Mouse (Mus musculus): Measurements from ENCODE around the gene Tmem213. TPM values are rescaled to one million over a fixed set of nuclear protein-coding genes. Genes with fewer than 3 reads are reported as not detected.

Gene Tmem213
- polyA plus RNA-seq (2012; rRNA removed): 1.5 and 2.6 TPM in 2 replicates

DNA sequence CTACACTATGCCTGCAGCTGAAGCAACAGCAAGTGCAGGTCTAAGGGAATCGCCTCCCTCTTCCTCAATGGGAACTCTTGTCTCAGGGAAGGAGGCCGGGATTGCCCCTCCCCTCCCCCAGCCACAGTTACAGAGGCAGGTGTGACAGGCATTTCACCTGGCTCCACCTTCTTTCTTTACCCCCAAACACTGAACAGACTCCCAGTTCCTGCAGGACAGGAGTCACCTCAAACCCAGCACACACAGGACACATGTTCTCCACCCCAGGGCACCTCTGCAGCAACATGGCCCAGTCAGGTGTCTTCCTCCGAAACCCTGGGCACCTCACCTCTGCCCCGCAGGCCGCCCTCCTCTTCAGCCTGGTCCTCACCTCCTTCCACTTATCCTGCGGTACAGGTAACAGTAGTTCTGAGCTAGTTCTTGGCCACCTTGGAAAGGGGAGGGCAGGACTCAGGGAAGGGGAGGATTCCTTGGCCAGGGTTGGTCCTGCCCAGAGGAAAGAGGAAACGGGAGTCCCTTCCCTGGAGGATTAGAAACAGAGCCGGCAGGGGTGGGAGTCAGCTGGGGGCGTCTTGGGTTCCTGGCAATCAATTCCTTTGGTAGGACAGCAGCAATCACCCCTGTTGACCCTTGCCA lies at the start of gene Tmem213:
Tmem213 (plus strand) TSS at position 96 of the 636 bp plus-strand sequence.
- DNase-seq (ENCODE audit: low read depth): no peak

DNA sequence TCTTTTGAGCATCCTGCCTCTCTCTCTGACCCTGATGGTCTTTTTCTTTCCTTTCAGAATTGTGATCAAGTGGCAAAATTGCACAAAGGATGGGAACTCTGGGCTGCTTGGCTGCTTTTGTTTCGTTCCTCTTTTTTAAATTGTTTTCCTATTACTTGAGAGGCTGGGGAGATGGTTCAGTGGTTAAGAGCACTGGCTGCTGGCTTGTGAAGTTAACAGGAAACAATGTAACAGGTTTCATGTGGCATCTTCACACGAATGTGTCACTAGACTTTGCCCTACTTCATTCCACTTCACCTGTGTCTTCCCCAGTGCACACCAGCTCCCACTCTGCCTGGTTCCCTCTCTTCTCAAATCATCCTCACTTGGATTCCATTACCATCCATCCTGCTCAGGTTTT lies 44.4 kb upstream of the Tmem213 start:
- DNase-seq (ENCODE audit: low read depth): no peak

DNA sequence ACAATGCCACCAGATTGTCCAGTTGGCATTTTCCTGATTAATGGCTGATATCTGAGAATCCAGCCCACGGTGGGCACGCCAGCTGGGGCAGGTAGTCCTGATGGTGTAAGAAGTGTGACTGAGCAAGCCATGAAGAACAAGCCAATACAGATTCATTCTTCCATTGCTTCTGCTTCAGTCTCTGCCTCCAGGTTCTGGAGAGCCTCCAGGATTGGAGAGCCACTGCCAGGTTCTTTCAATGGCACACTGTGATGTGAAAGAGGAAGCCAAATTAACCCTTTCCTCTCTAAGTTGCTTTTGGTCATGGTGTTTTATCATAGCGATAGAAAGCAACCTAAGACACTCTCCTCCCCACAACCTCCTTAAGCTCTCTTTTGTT lies 43.9 kb upstream of the Tmem213 start:
- peak; percentile 61 for DNase-seq (ENCODE audit: low read depth)

DNA sequence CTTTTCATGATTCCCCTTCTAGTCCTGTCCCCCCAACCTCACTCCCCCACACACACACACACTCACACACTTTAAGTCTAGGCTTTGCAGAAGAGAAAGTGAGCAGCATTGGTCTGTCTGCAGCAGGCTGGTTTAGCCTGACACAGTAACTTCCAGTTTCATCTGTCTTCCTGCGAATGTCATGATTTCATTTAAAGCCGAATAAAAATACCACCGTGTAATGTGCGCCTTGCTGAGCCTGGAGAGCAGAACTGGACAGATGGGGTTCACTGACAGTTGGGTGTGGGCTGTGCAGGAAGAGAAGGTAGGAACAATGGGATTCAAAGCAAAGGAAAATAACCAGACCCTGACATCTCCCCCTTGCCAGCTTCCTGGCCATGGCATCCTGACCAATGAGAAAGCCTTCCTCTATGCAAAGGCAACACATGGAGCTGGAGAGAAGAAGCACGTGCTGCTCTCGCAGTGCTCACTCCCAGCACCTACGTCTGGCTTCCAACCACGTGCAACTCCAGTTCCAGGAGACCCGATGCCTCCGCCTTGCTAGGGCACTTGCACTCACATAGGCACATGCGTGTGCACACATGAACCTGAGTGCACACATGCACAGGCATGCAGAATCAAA lies 43.4 kb upstream of the Tmem213 start:
- no peak for DNase-seq (ENCODE audit: low read depth)

DNA sequence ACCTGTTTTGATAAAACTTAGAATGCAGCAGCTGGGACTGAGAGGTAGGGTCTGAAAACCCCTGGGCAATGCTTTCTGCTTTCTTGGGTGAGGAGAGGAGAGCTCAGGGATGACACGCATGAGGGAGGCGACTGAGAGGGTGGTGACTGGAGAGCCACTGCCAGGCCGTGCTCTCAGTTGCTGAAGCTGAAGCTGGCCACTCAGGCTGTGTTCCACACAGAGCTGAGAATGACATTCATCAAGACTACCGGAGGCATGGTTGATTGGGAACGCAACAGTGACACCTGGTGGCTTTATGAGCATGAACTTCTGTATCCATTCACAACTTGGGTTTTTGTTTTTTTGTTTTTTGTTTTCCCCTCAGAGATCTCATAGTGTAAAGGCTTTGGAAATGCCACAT lies 42.8 kb upstream of the Tmem213 start:
- DNase-seq (ENCODE audit: low read depth): no peak

DNA sequence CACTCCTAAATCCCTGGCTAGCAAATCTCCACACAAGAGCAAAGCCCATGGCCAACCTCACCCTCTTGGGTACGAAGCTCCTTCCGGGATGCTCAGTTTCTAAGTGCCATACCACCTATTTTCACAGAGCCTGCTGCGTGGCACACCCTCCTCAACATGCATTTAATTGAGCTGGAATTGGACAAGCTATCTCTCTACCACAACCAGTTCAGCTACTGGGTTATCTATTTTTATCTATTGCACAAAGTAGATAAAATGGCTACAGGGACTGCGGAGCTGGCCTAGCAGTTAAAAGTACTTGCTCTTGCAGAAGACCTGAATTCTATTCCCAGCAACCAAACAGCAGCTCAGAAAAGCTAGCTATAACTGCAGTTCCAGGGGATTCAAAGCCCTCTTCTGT lies 37.8 kb upstream of the Tmem213 start:
- no peak for DNase-seq (ENCODE audit: low read depth)

DNA sequence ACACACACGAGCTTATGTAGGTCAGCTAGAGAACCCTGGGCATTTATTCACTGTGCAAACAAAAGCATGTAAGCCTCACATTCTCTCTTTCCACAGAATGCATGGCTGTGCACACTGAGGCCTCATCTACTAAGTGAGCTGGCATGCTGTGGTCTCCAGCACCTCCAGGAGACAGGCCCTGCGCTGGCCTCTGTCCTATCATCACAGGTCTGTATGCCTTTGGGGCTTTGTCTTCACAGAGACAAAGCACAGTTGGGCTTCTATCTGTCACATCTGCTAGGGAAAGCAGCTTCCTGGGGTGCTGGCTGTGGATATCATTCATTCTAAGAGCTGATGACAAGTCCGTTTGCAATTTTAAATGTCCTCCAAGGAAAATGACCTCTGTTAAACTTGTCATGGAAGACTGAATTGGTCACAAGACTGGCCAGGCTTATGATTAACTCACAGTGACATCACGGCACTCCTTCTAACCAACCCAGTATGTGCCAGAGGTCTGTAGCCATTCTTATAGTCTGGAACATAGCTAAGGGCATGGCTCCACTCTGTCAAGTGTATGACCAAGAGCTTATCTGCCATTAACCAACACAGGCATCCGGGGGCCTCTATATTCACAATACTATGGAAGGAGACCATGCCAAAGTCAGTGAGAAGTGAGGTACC lies 36.8 kb upstream of the Tmem213 start:
- no peak for DNase-seq (ENCODE audit: low read depth)

DNA sequence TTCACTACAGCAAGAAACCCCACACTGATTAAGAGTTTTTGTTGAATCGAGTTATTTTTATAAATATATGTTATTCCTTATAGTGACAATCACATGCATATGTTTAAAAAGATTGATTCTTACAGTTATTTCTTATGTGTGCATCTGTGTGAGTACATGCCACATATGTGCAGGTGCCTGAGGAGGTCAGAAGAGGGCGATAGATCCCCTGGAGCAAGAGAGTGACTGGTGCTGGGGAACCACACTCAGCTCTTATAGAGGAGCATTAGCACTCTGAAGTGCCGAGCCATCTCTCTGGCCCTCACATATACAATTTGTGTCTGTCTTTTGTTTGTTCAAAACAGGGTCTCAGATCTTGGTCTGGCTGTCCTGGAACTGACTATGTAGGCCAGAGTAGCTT lies 35.5 kb upstream of the Tmem213 start:
- DNase-seq (ENCODE audit: low read depth): no peak

DNA sequence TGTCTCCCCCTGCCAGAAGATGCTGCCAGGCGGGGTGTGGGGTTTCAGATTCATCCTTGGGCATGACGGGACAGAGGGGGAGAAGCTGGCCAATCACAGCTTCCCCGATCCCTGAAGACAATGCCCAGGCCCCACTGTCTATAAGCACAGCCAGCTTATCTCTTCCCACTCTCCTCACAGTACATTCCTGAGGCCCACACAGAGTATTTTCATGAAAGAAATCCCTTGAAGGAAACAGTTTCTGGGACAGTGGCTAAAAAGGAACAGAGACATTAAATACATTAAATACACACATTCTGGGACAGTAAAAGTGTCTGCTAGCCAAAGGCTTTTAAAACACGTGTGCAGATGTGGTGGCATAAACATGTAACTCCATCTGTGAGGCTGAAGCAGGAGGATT lies 28.7 kb upstream of the Tmem213 start:
- no peak for DNase-seq (ENCODE audit: low read depth)

DNA sequence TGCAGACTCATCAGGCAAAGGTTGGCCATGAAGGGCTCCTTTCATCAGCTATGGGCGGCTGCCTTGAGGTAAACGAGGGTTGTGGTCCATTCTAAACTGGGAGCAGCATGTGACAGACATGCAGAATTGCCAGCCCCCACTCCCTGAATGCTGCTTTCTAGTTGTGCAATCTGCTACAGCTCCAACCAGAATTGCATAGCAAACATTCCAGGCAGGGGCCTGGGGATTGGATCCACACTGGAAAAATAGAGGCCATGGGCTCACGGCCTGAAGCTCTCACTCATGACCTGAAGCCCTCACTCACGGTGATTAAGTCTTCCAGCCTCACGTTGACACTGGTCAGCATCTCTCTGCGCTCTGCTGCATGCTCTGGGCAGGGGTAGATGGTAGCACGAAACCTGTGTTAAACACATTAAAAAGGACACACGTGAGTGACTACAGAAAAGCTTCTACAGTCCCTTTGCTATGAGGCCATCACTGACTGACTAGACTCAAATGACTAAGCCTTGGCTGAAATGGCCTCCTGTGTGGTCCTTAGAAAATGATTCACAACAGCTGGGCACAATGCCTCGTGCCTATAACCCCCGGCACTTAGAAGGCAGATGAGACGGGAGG lies 27.2 kb upstream of the Tmem213 start:
- DNase-seq (ENCODE audit: low read depth): no peak

DNA sequence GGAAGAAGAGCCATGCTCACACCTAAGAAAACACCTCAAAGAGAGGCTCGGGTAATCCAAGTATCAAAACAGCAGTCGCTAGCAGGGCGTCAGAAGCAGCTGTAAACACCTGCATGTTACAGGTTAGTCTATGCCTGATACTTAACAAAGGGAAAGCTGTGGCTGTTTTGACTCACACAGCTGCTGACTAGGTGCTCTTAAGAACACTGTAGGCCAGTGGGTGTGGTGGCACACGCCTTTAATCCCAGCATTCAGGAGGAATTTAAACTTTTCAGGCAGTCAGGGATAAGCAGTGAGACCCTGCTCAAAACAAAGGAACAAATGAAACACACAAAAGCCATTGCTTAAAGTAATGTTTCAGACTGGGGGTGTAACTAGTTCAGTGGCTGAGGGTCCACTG lies 25.9 kb upstream of the Tmem213 start:
- DNase-seq (ENCODE audit: low read depth): no peak

DNA sequence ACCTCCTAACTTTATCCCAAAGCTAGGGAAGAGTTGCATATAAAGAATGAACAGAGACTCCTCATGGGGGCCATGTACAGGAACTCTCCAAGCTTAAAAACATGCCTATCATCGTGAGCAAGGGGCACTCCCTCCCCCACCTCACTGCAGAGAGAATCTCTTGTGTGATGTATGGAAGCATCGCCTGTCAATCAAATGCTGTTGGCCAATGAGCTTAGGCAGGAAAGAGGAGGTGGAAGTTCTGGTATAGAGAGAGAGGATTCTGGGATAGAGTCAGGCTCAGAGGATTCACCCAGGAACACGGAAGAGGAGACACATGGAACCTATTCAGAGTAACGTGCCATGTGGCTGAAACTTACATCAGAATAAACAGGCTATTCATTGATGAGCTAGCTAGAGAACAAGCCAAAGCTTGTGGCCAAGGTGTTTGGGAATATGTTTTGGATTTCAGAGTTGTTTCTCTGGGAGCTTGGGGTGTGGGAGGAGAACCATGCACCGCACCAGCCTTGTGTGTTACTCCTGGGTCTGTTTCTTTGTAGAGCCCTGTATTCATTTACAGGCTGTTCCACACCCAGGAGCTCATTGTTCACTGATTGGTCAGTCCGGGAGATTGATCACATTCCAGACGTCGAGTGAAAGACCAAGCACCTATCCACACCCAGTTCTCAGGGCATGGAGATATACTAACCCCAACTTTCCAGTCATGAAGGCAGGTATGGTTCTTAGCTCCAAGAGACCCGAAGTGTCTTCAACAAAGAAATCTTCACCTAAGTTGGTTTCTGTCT lies 21.6 kb upstream of the Tmem213 start:
- no peak for DNase-seq (ENCODE audit: low read depth)

DNA sequence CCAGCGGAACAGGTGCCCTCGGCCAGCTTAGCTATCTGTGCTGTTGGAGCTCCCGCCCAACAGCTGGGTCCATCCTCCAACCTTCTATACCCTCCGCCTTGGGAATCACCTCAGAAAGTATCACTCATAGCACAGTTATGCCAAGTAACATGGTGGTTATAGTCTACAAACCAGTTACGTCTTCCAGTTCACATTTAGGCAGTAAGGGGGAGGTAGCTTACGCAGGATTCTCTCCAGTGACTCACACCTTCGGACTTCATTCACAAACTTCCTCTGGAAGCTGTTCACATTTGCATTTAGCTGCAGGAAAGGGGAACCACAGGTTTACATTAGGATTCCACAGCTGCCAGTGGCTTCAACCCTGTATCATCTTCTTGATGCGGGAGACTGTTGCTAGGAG lies 16.5 kb upstream of the Tmem213 start:
- DNase-seq (ENCODE audit: low read depth): no peak

DNA sequence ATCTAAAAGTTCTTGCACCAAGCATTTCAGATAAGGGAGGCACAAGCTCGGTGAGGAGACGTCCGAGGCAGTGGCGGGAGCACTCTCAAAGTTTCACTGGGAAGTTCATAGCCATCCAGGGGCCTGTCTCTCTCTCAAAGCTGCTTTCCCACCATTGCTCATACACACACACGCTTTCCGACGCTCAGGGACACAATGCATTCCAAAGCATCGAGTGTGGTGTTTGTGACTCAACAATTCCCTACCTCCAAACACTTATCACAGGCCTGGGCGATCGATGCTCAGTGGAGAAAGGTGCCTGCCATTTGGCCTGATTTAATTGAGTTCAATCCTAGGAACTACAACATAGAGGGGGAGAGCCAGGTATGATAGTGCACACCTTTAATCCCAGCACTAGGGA lies 14.4 kb upstream of the Tmem213 start:
- no peak for DNase-seq (ENCODE audit: low read depth)

DNA sequence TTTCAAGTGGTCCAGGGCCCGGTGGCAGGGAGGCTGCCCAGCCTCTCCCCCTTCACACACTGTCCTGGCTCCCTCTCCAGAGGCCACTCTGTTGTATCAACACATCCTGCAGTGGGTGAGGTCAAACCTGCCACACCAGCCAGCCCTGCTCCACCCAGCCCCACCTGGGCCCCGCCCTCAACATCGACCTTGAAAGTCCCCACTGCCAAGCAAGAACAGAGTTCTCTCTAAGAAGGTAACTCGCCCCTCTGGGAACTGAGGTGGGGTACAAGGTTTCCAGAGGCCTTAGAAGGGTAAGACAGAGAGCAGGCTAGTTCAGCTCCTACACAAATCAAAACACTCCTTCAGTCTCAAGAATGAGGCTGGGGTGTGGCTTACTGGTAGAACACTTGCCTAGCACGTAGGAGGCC lies 12.1 kb upstream of the Tmem213 start:
- peak; percentile 58 for DNase-seq (ENCODE audit: low read depth)

DNA sequence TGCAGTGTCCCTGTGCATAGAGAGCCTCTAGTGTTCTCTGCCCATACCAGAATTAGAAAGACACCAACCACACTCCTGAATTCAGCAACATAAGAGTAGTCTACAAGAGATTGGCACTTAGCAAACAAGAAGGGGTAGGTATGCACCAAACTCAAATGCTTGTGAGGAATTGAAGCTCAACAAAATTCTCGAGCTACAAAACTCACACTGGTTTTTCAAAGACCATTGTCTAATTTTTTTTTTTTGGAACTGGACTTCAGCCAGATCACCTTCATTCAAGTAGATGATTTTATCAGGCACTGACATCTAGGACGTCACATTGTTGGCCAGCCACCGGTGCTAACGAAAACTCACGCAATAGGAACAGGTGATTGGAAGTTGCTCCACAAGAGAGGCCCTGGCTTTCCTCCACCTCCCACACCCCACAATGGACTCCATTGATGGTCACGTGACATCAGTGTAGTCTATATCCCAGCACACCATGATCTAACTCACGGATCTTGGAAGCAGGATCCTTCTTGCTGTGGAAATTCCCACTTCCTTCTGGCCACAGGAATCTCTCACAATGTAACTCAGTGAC lies 6.7 kb upstream of the Tmem213 start:
- peak; percentile 51 for DNase-seq (ENCODE audit: low read depth)

DNA sequence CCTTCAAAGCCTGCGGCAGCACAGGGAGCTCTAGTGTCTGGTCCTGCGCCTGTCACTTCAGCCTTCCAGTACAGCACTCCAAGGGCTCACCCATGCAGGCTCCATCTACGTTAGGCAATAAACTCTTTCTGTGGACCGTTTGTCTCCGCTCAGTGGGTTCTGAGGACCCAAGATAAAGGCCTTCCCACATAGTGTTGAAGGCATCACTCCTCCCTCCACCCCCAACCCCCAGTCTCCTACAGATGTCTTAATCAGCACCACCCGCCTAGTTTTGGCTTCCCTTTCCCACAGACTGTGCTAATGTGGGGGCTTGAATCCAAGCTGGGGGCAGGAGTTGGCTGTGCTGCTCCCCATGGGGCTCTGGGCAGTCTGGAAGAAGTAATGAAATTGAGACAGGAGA lies 5.3 kb upstream of the Tmem213 start:
- DNase-seq (ENCODE audit: low read depth): no peak

DNA sequence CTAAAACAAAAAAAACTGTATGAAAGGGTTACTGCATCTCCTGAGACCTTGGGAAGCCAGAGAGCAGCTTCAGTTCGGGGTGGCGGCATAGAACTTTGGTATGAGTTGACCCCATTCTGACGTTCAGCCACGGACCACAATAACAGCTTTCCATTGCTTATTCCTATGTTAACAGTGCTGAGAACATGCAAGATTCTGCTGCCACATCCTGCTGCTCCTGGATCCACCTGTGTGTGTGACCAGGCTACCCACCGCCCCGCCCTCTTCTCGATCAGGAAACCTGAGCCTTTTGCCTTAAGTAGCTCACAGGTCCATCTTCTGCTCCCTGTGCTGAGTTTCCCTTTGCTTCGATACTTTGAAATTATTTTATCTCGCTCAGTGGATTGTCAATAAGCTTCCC lies 3.1 kb upstream of the Tmem213 start:
- DNase-seq (ENCODE audit: low read depth): no peak

DNA sequence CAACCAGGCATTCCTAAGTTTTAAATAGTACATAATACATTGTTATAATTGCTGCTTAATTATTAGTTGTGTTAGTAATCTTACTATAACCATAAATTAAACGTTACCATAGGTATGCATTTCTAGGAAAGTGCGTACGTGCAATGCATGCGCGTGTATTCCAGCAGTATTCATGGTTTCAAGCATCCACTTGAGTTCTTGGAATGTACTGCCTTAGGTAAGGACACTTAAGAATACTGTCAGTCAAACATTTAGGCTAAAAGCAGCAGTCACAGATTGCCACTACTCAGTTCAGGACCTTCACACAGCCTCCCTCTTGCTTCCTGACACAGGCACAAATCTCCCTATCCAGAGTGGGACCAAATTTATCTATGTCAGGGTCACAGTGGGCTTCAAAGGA lies 606 bp upstream of the Tmem213 start:
- DNase-seq (ENCODE audit: low read depth): no peak

DNA sequence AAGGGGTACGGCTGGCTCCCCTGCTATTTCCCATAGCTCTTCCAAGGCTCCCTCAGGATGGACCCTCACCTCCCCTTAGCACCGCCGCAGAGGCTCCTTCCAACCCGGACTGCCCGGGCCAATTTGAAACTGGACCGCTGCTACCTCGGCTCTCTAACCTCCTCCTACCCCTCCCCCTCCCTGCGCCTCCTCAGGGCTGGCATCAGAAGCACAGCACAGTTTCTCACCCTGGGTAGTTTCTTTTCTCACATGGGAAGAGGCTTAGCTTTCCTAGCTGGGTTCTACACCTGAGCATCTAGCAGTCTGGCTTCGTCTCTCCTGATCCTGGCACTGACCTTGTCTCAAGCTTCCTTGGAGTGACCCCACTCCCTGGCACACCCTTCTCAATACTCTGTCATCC lies 816 bp downstream of the Tmem213 start:
- DNase-seq (ENCODE audit: low read depth): no peak

DNA sequence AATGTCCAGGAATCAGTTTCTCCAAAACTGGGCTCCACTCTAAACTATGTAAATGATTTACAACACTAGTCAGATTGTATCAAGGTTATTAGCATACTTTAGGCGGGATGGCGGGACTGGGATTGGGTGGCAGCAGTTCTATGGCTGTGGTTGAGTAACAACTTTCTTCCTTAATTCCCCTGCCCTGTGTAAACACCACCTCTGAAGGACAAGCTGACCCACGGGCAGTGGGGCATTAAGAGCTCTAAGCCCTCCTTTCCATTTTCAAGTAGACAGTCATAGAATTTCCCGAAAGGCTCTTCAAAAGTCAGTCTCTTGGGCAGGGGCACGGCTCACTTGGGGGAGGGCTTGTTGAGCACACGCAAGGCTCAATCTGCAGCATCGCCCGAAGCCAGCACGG lies 1.8 kb downstream of the Tmem213 start:
- no peak for DNase-seq (ENCODE audit: low read depth)

All from gonadal fat pad, adult 2 months (tissue).